Mouse (Mus musculus): ENCODE data around the gene Dscaml1. TPM values are rescaled to one million over a fixed set of nuclear protein-coding genes. Genes with fewer than 3 reads are reported as not detected.

The Dscaml1 gene
- total and polyA plus RNA-seq, 2 experiments from 2014 or later = 10.5 to 47.4 TPM

GRCm38 (mm10) chr9:45501963-45502641 is 75.7 kb downstream of the Dscaml1 start:
- Histone ChIP-seq H3K27me3 (ENCODE audit: insufficient read depth, low read length) (no peaks in the 10 kb centered on the region), H3K27ac (no peak overlapping the region), H3K4me1 (ENCODE audit: insufficient read depth, low read length) (peaks cover 12% of the 10 kb centered on the region; the same call in 1 of the 2 replicates), H3K4me3 (ENCODE audit: low read length) (no peak overlapping the region), H3K4me2 (ENCODE audit: low read depth, low read length) (no peak overlapping the region), H3K9me3 (ENCODE audit: low read length) (no peaks in the 10 kb centered on the region), H3K9ac (replicated peaks; ENCODE audit: low read length) (no peak overlapping the region), H3K36me3 (ENCODE audit: insufficient read depth, low read length) (no peaks in the 10 kb centered on the region)
- TF ChIP-seq CTCF (IDR thresholded peaks at IDR 0.05; ENCODE audit: low read depth) = no peak
- WGBS = 30% methylated on average over 14 of the region's 14 CpGs
- no peak for DNase-seq (ENCODE audit: low spot score)
- ATAC-seq = no peak

GRCm38 (mm10) chr9:45504977-45505376 is 78.5 kb downstream of the Dscaml1 start:
- Histone ChIP-seq H3K27me3 (ENCODE audit: insufficient read depth, low read length) (no peaks in the 10 kb centered on the region), H3K9me3 (ENCODE audit: low read length) (no peaks in the 10 kb centered on the region), H3K27ac (0 out of 2 replicates have a peak overlapping the region, but pooled peaks have one; percentile 8), H3K4me1 (ENCODE audit: insufficient read depth, low read length) (0 out of 2 replicates have a peak, but pooled peaks cover 9% of the 10 kb centered on the region), H3K36me3 (ENCODE audit: insufficient read depth, low read length) (no peaks in the 10 kb centered on the region), H3K4me3 (ENCODE audit: low read length) (no peak overlapping the region), H3K4me2 (ENCODE audit: low read depth, low read length) (no peak overlapping the region), H3K9ac (replicated peaks; ENCODE audit: low read length) (no peak overlapping the region)
- TF ChIP-seq CTCF (IDR thresholded peaks at IDR 0.05; ENCODE audit: low read depth) = no peak
- WGBS = 54% methylated on average over 5 of the region's 5 CpGs
- ATAC-seq (peak; percentile 13; the same call in 1 of the 2 replicates), DNase-seq (ENCODE audit: low spot score) (no peak)

DNA sequence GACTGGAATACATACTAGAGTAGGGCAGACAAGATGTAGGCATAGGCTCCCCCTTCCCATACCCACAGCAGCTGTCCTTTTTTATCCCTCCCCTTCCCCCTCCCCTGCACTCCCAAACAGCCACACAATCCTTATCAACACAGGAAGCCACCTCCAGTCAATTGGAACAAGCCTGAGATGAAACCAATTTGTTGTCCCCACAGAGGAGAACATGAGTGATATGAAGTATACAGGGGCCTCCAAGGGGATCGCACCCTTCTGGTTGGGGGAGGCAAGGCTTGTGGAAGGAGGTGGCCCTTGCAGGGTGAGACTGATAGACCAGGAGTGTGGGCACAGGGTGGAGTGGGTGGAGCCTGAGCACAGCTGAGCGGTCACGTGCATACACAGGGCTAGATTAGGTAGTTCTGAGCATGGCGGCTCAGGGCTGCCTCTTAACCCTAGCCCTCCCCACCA is 79.1 kb downstream of the Dscaml1 start:
- 63% methylated on average over 4 of the region's 4 CpGs for WGBS
- H3K4me3 ChIP-seq (ENCODE audit: low read length) = no peak overlapping the region
- H3K27me3 ChIP-seq (ENCODE audit: insufficient read depth, low read length) = no peaks in the 10 kb centered on the region
- DNase-seq (ENCODE audit: low spot score) (peak; percentile 24), ATAC-seq (peak; percentile 75)
- no peak overlapping the region for H3K9ac ChIP-seq (replicated peaks; ENCODE audit: low read length)
- H3K4me2 ChIP-seq (ENCODE audit: low read depth, low read length) = no peak overlapping the region
- H3K9me3 ChIP-seq (ENCODE audit: low read length) = no peaks in the 10 kb centered on the region
- H3K36me3 ChIP-seq (ENCODE audit: insufficient read depth, low read length) = no peaks in the 10 kb centered on the region
- TF ChIP-seq CTCF (IDR thresholded peaks at IDR 0.05; ENCODE audit: low read depth) = no peak
- H3K4me1 ChIP-seq (ENCODE audit: insufficient read depth, low read length) = 0 out of 2 replicates have a peak, but pooled peaks cover 9% of the 10 kb centered on the region
- 0 out of 2 replicates have a peak overlapping the region, but pooled peaks have one; percentile 8 for H3K27ac ChIP-seq

DNA sequence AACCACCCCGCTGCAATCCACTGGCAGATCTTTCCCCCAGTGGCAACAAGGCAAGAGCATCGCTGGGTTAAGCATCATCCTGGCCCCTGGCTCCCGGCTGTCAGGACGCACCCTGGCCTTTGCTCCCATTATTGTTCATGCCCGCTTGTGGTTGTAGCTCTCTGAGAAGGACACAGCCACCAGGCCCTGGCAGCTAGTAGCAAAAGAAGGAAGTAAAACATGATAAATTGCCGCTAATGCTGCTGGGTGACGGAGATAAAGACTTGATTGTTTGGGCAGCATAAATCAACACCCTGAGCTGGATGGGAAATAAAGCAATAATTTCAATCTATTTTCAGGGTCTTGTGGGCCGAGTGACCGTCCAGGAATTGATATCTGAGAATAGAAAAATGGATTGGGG is 81.1 kb downstream of the Dscaml1 start:
- WGBS = 53% methylated on average over 9 of the region's 9 CpGs
- H3K9ac ChIP-seq (replicated peaks; ENCODE audit: low read length) = no peak overlapping the region
- no peak overlapping the region for H3K4me3 ChIP-seq (ENCODE audit: low read length)
- peak overlapping the region; percentile 26; the same call in 1 of the 2 replicates for H3K27ac ChIP-seq
- H3K4me1 ChIP-seq (ENCODE audit: insufficient read depth, low read length) = 0 out of 2 replicates have a peak, but pooled peaks cover 5% of the 10 kb centered on the region
- H3K27me3 ChIP-seq (ENCODE audit: insufficient read depth, low read length) = no peaks in the 10 kb centered on the region
- no peak for ATAC-seq
- H3K4me2 ChIP-seq (ENCODE audit: low read depth, low read length) = no peak overlapping the region
- no peaks in the 10 kb centered on the region for H3K9me3 ChIP-seq (ENCODE audit: low read length)
- DNase-seq (ENCODE audit: low spot score) = no peak
- no peaks in the 10 kb centered on the region for H3K36me3 ChIP-seq (ENCODE audit: insufficient read depth, low read length)
- TF ChIP-seq CTCF (IDR thresholded peaks at IDR 0.05; ENCODE audit: low read depth) = no peak

DNA sequence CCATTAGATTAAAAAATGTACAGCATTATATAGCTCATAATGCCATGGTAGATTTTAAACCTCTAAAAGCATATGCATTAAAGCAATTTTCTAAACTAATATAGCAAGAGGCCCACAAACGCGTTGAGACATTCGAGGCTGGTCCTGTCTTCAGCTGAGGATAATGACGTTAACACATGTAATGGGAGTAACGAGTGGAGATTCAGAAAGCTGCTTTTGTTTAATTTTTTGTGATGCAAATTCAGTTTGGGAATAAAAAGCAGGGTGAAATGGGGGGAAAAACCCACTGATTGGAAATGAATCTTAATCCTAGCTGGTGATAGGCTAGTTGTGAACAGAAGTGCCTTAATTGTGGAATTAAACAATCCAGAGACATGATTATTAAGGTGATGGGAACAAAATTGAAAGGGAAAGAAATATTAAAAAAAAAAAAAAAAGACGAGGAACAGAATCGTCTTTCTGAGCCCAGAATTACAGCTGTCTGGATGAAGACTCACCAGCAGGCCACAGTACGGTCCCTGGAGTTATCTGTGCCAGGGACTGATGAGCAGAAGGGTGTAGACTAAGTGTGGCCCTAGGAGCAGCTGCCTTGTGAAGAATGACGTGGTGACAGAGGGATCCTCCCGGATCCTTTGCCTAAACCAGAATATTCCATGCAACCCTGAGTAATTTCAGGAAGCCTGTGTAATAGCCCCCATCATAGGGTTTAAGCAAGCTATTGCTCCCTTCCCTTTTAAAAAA is 84.5 kb downstream of the Dscaml1 start:
- H3K4me1 ChIP-seq (ENCODE audit: insufficient read depth, low read length) = 0 out of 2 replicates have a peak, but pooled peaks cover 3% of the 10 kb centered on the region
- H3K27me3 ChIP-seq (ENCODE audit: insufficient read depth, low read length) = no peaks in the 10 kb centered on the region
- no peak overlapping the region for H3K27ac ChIP-seq
- WGBS = 46% methylated on average over 10 of the region's 10 CpGs
- no peaks in the 10 kb centered on the region for H3K36me3 ChIP-seq (ENCODE audit: insufficient read depth, low read length)
- no peak overlapping the region for H3K9ac ChIP-seq (replicated peaks; ENCODE audit: low read length)
- no peak overlapping the region for H3K4me2 ChIP-seq (ENCODE audit: low read depth, low read length)
- TF ChIP-seq CTCF (IDR thresholded peaks at IDR 0.05; ENCODE audit: low read depth) = no peak
- H3K4me3 ChIP-seq (ENCODE audit: low read length) = no peak overlapping the region
- DNase-seq (ENCODE audit: low spot score) (no peak), ATAC-seq (no peak)
- H3K9me3 ChIP-seq (ENCODE audit: low read length) = no peaks in the 10 kb centered on the region

GRCm38 (mm10) chr9:45517993-45518705 is 91.7 kb downstream of the Dscaml1 start:
- Histone ChIP-seq H3K4me1 (ENCODE audit: insufficient read depth, low read length) (0 out of 2 replicates have a peak, but pooled peaks cover 3% of the 10 kb centered on the region), H3K27ac (no peak overlapping the region), H3K4me2 (ENCODE audit: low read depth, low read length) (no peak overlapping the region), H3K4me3 (ENCODE audit: low read length) (no peak overlapping the region), H3K36me3 (ENCODE audit: insufficient read depth, low read length) (no peaks in the 10 kb centered on the region), H3K27me3 (ENCODE audit: insufficient read depth, low read length) (no peaks in the 10 kb centered on the region), H3K9me3 (ENCODE audit: low read length) (no peaks in the 10 kb centered on the region), H3K9ac (replicated peaks; ENCODE audit: low read length) (no peak overlapping the region)
- DNase-seq (ENCODE audit: low spot score) (no peak), ATAC-seq (no peak)
- WGBS = 68% methylated on average over 11 of the region's 11 CpGs
- no peak for TF ChIP-seq CTCF (IDR thresholded peaks at IDR 0.05; ENCODE audit: low read depth)
